Mouse (Mus musculus): ENCODE measurements around the gene Mrpl34.

DNA sequence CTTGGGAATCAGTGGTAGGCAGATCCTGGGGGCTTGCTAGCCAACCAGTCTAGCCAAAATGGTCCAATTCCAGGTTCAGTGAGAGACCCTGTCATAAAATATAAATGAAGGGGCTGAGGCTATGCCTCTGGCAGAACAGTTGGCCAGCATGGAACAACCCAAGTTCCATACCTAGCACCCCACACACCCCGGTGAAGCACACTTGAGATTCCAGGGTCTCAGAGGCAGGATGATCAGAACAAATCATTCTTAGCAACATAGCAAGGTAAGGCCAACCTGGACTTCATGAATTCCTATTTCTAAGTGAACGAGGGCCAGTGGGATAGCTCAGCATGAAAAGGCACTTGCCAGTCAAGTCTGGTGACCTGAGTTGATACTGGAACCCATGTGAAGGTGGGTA is 2.4 kb downstream of the Mrpl34 start:
- TF ChIP-seq EP300 (IDR thresholded peaks at IDR 0.05; ENCODE audit: low read depth), result no peak
- TF ChIP-seq CTCF (IDR thresholded peaks at IDR 0.05; ENCODE audit: low read depth), result no peak
